Mouse (Mus musculus) CD4-positive, CD25-positive, alpha-beta regulatory T cell, adult 9 weeks (primary cell): Measurements from ENCODE around the gene Olfr360. TPM values are rescaled to one million over a fixed set of nuclear protein-coding genes. Genes with fewer than 3 reads are reported as not detected.

ENCODE experiments used
- polyA plus RNA-seq: library from polyadenylated mRNA; unstranded; fragments of 100-300 nt; shearing (Covaris generic); gene quantifications from one replicate; pipeline ENCODE4 v1.2.1, GENCODE M21; 2017

Olfr360 gene
- not detected for polyA plus RNA-seq

GRCm38 (mm10) chr2:37065446-37065845, at the start of gene Olfr360:
Olfr360 (plus strand) TSS chr2:37065746.

GRCm38 (mm10) chr2:37089190-37089589, 23.6 kb downstream of the Olfr360 start, which contains the start of gene Olfr361:
Olfr361 (minus strand) TSS chr2:37089290.

GRCm38 (mm10) chr2:37117810-37118209, 52.3 kb downstream of the Olfr360 start, which contains the start of gene Olfr362:
Olfr362 (minus strand) TSS chr2:37117910.

Other genes starting within 250 kb of the Olfr360 start
- not detected for gene Olfr3, start 248.7 kb upstream of the Olfr360 start, polyA plus RNA-seq
- not detected for gene Olfr350, start 219.4 kb upstream of the Olfr360 start, polyA plus RNA-seq
- gene Olfr351, start 203.1 kb upstream of the Olfr360 start, polyA plus RNA-seq: not detected
- not detected for gene Olfr352, start 197.3 kb upstream of the Olfr360 start, polyA plus RNA-seq
- not detected for gene Olfr353, start 172.8 kb upstream of the Olfr360 start, polyA plus RNA-seq
- not detected for gene Olfr354, start 160.1 kb upstream of the Olfr360 start, polyA plus RNA-seq
- 0.20 TPM for gene Olfr355, start 136.8 kb upstream of the Olfr360 start, polyA plus RNA-seq
- not detected for gene Olfr356, start 128.6 kb upstream of the Olfr360 start, polyA plus RNA-seq
- gene Olfr357, start 71.9 kb upstream of the Olfr360 start, polyA plus RNA-seq: not detected
- gene Olfr358, start 56.4 kb upstream of the Olfr360 start, polyA plus RNA-seq: not detected
- gene Olfr361, start 23.5 kb downstream of the Olfr360 start, polyA plus RNA-seq: not detected
- not detected for gene Olfr362, start 52.2 kb downstream of the Olfr360 start, polyA plus RNA-seq
- gene Olfr364-ps1, start 73.6 kb downstream of the Olfr360 start, polyA plus RNA-seq: not detected
- gene Olfr365, start 122.5 kb downstream of the Olfr360 start, polyA plus RNA-seq: not detected
- not detected for gene Olfr366, start 145.8 kb downstream of the Olfr360 start, polyA plus RNA-seq